Mouse (Mus musculus): ENCODE data around the gene Cspg4. TPM values are rescaled to one million over a fixed set of nuclear protein-coding genes. Genes with fewer than 3 reads are reported as not detected.

Cspg4 gene
- total RNA-seq, 2 experiments from 2014 or later = 12.4 to 16.5 TPM

DNA sequence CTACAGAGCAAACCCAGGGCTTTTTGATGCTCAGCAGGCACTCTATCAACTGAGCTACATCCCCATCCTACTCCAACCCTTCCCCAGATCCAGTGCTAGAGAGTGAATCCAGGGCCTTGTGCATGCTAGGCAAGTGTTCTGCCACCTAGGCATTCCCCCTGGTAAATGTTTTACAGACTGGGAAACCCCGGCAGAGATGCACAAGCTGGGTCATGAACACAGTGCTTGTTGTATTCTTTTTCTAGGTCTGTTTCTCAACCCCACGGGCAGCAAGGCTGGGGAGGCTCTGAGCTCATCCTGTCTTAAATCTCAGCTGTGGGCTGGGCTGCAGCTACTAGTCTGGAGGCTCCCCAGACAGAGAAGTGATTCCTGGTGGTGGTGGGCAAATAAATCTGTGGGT, 2.0 kb upstream of the Cspg4 start:
- no peak for DNase-seq (ENCODE audit: low spot score in 2 of 2)

DNA sequence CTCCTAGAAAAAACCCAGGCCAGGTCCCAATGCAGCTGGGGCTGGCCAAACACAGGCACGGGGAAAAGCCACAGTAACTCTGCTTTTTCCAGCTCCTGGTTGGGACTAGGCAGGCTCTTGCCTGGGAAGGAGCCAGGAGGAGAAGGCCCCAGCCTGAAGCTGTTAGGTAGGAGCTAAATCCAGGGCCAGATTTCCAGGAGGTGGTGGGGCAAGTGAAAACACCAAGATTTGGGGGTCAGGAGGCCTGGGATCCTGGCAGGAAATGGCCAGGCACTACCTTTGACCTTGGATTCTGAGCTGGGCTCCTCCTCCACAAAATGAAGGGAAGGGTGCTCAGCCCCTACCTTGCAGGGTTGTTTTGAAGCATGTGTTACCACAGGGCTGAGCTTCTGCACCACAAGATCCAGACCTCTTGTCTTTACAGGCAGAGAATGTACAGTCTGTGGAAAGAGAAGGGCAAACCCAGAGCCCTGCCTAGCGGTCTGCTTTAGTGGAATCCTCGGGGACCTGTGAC, 560 bp upstream of the Cspg4 start, which contains the start of gene Odf3l1:
Gene Odf3l1 (minus strand): TSS at position 464 of the 514 bp plus-strand sequence.
- no peak for DNase-seq (ENCODE audit: low spot score in 2 of 2)

DNA sequence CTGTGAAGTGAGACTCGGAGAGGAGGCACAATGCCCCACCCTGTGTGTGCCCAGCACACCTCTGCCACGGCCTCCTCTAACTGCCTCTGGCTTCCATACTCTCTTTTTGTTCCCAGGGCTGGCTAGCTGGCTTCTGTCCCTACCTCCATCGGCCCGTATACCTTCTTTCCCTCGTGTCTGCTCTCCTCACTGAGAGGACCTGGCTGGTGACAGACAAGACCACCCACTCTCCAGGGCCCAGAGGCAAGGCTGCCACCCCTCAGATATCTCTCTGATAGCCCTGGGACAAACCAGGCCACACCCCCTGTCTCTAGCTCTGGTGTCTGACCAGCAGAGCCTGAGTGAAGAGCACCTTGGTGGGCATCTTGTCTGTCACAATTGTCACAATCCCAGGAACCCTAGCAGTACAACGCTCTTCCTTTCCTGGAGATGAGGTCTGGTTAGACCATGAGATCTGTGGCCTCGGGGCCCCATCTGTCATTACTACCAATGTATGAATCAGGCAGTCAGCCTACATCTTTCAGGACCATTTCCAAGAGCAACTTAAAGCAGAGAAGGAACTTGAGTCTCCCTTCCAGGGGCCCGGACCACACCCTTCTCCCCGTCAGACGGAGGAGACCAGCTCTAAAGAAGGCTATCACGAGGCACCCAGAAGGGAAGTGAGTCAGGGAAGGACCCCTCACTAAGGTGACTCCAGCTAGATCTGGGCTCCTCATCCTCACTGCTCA, 1.0 kb downstream of the Cspg4 start:
- DNase-seq (ENCODE audit: low spot score in 2 of 2) = no peak

DNA sequence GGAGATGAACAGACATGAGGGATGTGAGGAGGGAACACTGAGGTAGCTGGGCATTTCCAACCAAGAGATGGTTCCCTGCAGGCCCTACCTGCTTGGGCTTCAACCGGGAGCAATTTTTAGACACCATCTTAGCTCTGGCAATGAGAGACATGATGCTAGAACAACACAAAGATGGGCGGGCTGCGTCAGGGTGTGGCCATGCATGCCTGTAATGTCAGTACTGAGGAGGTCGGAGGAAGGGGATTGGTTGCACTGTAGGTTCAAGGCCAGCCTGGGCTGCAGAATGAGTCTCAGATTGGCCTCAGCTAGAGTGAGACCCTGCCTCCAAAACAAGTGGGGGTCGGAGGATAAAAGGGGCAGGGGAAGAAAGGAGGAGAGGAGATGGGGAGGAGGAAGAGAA, 1.6 kb downstream of the Cspg4 start:
- DNase-seq (ENCODE audit: low spot score in 2 of 2) = no peak

DNA sequence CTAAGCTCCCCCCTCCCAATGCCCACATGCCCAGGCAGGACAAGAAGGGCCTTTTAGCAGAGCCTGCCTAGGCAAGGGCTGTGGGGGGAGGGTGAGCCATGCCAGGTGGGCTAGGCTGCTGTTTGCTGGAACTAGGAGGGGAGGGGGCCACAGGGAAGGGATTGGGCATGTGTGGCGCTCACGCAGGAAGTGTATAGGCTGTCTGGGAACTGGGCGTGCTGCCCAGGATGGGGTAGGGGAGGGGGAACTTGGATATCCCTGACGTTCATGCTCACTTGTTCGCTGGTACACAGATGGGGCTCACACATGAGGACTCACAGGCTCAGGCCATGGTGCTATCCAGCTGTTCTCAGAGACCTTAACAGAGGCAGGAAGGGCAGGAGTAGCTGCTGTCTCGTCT, 3.5 kb downstream of the Cspg4 start:
- DNase-seq (ENCODE audit: low spot score in 2 of 2) = no peak

DNA sequence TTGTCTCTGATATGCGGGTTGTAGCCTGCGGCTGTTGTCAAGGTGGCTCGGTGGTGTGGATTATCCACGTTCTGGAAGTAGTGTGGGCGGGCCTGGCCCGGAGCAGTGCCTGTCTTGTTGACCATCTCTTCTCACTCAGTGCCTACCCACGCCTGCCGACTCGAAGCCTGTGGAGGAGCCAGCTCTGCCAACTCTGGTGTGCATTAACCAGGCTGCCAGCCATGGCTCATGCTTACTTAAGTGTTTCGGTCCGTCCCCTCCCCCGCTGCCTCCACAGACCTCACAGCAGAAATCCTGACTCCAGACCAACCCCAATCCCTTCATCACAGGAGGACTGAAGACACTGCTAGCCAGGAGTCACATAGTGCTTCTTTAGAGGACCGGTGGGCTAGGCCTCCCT, 4.7 kb downstream of the Cspg4 start:
- no peak for DNase-seq (ENCODE audit: low spot score in 2 of 2)

DNA sequence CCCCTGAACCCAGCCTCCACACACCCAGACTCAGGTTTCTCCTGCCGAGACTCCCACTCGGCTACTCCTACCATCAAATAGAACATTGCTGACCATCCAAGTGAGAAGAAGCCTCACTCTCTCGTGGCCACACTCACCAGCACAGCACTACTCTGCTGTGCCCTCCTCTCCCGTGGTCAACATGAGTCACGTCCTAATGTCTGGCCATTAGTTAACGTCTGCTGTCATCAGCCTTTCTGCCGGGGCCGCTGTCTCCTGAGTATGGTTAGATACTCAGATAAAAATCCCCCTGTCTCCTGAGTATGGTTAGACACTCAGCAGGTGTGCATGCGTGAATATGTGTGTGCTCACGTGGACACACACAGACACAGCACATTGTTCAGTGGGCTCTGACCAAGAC, 5.9 kb downstream of the Cspg4 start:
- DNase-seq (ENCODE audit: low spot score in 2 of 2) = no peak

DNA sequence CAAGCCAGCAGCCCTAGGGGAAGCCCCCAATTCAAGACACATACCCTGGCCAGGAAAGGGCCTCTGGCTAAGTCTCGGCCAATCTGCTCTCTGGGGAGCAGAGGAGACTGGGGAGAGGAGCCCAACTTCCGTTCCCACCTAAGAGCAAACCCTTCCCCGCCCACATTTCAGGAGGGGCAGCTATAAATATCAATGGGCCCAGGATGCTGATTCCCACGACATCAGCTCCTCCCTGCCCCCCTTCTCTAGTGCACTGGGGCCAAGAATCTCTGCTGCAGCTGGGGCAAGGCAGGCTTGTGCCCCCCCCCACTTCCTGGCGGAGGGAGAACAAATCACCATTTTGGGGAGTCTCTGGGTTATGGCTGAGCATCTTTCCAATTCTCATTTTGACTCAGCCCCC, 6.4 kb downstream of the Cspg4 start:
- DNase-seq (ENCODE audit: low spot score in 2 of 2) = no peak

DNA sequence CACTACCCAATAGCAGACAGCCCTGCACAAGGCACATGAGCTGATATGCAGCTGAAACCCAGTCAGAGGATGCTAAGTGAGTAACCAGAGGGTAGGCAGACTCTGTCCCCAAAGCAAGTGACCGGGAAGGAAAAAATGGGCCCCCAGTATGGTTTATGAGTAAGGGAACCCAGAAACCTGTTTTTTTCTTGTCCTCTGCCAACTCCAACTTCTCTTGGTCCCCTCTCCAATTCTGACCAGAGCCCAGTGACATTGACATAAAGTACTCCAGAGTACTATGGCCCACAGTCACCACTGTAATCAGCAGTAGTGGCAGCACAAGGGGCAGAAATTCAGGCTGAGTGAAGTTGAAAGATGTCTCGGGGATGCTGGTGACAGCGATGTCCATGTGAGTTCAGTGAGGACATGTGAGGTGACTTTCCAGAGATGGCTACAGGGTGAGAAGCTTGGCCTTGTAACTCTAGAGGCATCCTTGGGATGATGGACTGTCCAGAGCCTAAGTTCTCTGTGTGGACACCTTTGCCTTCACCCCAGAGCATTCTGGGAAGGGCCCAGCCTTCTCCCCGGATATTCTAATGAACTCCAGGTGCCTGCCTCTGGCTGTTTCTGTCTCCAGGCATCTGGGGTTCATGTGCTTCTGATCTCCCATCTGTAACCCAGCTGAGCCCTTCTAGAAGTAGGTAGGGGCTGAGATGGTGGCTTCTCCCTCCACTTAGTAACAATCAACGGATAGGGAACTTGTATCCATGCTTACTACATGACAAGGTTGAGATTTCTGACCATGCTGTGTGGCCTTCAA, 7.5 kb downstream of the Cspg4 start:
- DNase-seq (ENCODE audit: low spot score in 2 of 2) = no peak

DNA sequence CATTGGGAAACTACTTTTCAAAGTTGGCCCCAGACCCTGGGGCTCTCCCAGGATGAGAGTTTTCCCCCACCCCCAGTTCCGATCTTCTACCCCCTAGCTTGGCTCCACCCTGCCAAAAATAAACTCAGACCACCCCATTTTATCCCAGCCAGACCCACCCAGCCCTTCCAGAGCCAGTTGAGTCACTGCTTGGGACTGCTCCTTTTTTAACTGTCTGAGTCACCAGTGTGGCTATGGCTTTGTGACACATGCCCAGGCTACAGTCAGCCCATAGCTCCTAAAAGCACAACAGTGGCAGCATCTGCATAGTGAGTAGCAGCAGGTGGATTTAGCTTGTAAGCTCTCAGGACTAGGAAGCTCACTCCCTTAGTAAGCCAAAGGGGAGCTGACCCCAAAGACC, 8.3 kb downstream of the Cspg4 start:
- DNase-seq (ENCODE audit: low spot score in 2 of 2) = no peak

DNA sequence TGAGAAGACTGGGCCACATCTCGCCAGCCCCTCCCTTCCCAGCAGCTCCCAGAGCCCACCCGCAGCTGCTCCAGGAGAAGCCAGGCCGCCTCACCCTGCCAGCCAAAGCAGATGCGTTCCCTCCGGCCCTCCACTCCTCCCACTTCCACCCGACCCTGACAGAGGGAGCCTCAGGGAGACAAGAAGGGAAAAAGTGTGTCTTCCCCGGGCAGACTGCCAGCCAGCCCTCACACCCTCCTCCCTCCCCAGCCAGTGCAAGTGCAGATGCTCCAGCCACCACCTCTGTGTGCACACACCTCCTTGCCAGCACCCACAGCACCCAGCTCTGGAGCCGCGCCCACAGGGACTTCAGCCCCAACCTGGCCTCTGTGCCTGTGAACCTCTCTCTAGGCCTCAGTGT, 12.0 kb downstream of the Cspg4 start:
- DNase-seq (ENCODE audit: low spot score in 2 of 2) = no peak

DNA sequence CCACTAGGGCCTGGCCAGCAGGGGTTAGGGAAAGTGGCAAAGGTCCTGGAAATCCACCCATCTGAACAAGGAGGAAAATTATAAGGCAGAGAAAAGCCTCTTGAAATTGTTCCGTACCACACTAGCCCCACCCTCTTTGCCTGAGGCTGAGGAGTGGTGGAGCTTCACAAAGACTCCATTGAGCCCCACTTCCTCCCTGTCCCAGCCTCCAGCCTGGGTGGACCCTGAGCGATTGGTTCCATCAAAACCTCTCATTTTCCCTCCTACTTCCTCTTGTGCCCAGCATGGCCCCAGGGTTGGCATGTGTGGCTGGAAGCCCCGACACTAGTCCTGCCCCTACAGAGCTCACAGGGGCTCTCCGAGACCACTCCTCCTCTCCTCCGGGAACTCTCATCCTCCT, 12.5 kb downstream of the Cspg4 start:
- DNase-seq (ENCODE audit: low spot score in 2 of 2) = no peak

DNA sequence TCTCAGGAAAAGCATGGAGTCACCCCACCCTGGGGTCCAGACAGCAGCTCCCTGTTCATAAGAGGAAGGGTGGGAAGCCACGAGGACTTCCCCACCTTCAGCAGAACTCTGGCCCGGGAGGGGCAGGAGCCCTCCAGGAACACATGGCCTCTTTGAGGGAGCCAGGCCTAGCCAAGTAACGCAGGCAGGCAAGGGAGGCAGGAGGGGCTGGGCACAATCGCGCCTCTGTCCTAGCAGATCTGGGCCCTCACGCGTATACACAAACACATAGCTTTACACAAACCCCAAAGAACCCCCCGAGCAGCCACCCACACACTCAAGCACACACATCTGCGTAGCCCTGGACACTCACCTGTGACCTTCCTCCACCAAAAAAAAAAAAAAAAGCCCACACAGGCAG, 16.0 kb downstream of the Cspg4 start:
- no peak for DNase-seq (ENCODE audit: low spot score in 2 of 2)

DNA sequence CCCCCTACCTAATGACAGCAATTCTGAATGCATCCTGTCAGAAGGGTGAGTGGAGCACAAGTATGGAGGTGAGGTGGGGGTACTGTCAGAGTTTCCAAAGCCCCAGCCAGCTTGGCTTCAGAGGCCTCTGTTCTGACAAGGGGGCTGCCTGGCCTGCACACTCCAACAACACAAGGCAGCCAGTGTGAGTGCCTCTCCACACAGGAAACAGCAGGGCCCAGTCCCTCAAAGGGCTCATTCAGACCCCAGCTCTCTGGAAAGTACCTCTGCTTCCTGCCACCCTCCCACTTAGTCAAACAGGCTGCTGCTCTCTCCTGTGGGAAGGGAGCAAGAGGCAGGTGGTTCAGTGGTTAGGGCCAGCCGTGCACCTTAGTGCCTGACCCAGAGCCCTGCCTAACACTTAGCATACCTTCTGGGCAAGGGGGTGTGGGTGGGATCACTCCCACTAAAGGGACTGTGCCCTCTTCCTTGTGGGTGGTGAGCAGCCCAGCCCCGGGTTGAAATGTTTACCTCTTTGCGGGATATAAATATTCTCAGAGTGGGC, 16.8 kb downstream of the Cspg4 start:
- no peak for DNase-seq (ENCODE audit: low spot score in 2 of 2)

DNA sequence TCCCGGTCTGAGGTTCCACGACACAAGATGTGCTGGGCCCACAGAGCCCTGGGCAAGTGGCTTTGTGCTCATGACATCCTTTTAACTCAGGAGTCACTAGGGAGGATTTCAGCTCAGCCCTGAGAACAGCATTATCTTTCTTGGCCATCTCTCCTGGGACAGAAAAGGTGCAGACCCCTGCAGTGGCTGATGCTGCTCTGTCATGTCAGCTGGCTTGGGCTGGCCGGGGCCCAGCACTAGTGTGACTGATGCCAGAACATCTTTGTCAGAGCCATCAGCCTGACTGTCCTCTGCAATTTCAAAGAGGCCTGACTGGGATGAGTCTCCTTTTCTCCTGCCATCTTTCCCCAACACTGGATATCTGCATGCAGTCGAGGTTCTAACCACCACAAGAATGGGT, 17.4 kb downstream of the Cspg4 start:
- no peak for DNase-seq (ENCODE audit: low spot score in 2 of 2)

DNA sequence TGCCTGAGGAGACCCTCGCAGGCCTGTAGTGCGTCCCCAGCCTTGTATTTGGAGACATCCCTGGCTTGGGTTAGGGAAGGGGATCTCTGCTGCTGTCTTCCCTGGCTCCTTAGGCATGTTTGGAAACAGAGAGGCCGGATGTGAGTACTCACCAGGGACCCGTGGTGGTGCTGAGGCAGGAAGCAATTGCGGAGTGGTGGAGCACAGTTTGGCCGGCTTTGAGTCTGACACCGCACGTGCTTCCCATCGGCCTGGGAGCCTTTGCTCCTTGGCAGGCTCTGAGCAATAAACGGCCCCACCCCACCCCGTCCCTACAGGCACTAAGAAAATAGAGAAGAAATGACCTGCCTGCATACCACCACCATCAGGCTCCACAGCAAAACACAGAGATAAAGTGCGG, 18.0 kb downstream of the Cspg4 start:
- DNase-seq (ENCODE audit: low spot score in 2 of 2) = no peak

DNA sequence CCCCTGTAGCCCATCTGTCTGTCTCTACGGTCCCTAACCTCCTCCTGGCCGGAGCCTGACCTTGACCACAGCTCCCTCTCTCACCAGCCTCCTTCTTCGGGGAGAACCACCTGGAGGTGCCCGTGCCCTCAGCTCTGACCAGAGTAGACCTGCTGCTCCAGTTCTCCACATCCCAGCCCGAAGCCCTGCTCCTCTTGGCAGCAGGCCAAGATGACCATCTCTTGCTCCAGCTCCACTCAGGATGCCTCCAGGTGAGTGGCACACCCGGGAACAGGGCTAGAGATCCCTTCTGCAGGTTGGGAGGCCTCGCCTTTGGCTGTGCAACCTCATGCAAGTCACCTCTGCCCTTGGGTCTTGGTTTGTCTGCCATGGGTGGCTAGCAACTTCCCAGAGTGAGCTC, 18.6 kb downstream of the Cspg4 start:
- no peak for DNase-seq (ENCODE audit: low spot score in 2 of 2)

DNA sequence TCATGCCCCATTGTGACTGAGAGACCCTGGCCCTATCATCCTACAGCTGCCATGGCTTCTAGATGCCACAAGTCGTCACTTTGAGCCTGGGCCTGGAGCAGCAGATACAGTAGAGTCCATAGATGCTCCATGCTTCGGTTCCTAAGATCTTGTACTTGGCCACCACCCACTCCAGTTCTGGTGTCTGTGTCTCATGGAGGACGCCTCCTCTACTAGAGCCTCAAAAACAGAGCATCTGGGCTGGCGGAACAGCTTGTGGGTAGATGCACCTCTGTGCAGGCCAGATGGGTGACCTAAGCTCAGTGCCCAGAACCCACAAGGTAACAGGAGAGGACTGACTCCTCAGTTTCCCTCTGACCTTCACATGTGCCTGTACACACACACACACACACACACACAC, 19.5 kb downstream of the Cspg4 start:
- DNase-seq (ENCODE audit: low spot score in 2 of 2) = no peak

DNA sequence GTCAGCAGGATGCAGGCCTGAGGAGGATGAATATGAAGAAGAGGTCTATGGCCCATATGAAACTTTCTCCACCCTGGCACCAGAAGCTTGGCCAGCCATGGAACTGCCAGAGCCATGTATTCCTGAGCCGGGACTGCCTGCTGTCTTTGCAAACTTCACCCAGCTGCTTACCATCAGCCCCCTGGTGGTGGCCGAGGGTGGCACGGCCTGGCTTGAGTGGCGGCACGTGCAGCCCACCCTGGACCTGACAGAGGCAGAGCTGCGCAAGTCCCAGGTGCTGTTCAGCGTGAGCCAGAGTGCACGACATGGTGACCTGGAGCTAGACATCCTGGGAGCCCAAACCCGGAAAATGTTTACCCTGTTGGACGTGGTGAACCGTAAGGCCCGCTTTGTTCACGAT, 21.3 kb downstream of the Cspg4 start:
- DNase-seq (ENCODE audit: low spot score in 2 of 2) = no peak

DNA sequence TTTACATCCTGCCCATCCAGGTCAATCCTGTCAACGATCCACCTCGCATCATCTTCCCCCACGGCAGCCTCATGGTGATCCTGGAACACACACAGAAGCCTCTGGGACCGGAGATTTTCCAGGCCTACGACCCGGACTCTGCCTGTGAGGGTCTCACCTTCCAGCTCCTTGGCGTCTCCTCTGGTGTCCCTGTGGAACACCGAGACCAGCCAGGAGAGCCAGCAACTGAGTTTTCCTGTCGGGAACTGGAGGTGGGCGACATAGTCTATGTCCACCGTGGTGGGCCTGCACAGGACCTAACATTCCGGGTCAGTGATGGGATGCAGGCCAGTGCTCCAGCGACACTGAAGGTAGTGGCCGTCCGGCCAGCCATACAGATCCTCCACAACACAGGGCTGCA, 21.8 kb downstream of the Cspg4 start:
- DNase-seq (ENCODE audit: low spot score in 2 of 2) = no peak

DNA sequence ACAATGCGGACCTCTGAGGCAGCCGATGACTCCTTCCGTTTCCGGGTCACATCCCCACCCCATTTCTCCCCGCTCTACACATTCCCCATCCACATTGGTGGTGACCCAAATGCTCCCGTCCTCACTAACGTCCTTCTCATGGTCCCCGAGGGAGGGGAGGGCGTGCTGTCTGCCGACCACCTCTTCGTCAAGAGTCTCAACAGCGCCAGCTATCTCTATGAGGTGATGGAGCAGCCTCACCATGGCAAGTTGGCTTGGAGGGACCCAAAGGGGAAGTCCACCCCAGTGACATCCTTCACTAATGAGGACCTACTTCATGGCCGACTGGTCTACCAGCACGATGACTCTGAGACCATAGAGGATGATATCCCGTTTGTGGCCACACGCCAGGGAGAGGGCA, 22.7 kb downstream of the Cspg4 start:
- DNase-seq (ENCODE audit: low spot score in 2 of 2) = no peak

DNA sequence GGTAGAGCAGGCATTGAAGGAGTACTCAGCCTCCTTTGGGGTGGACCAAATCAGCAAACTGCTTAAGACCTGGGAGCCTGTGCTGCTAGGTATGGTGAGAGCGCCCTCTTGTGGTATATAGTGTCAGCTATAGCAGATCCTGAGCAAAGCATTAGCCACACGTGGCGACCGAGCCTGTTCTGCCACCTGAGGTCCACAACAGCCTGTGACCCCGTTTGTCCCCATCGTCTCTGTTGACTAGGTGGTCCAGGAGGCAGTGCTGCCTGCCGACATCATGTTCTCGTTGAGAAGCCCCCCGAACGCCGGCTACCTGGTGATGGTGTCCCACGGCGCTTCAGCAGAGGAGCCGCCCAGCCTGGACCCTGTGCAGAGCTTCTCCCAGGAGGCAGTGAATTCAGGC, 25.0 kb downstream of the Cspg4 start:
- peak in 1 of 2 experiments; percentile 42 for DNase-seq (ENCODE audit: low spot score in 2 of 2)
